Mouse (Mus musculus): ENCODE measurements around the gene Herc1. TPM values are rescaled to one million over a fixed set of nuclear protein-coding genes. Genes with fewer than 3 reads are reported as not detected.

The Herc1 gene
- polyA plus RNA-seq, 1 experiment from 2014 or later = 49.4 TPM

GRCm38 (mm10) chr9:66330437-66330836 is 19.8 kb upstream of the Herc1 start:
- ATAC-seq (ENCODE audit: low FRiP score, low read depth) = no peak

GRCm38 (mm10) chr9:66331548-66331947 is 18.7 kb upstream of the Herc1 start:
- H3K4me2 ChIP-seq (replicated peaks) = no peak overlapping the region
- H3K27ac ChIP-seq (replicated peaks) = no peak overlapping the region
- no peaks in the 10 kb centered on the region for H3K27me3 ChIP-seq
- H3K9me3 ChIP-seq = no peaks in the 10 kb centered on the region
- H3K4me1 ChIP-seq = no peaks in the 10 kb centered on the region
- no peak for ATAC-seq (ENCODE audit: low FRiP score, low read depth)
- H3K36me3 ChIP-seq = no peaks in the 10 kb centered on the region
- no peak overlapping the region for H3K9ac ChIP-seq (replicated peaks)
- WGBS = 78% methylated on average over 2 of the region's 2 CpGs
- H3K4me3 ChIP-seq = no peak overlapping the region

More at GRCm38 (mm10) chr9:66330437-66330836, 19.8 kb upstream of the Herc1 start:
- H3K27me3 ChIP-seq = no peaks in the 10 kb centered on the region
- H3K4me3 ChIP-seq = no peak overlapping the region
- no peak overlapping the region for H3K4me2 ChIP-seq (replicated peaks)
- 70% methylated on average over 3 of the region's 3 CpGs for WGBS
- no peaks in the 10 kb centered on the region for H3K9me3 ChIP-seq
- no peak overlapping the region for H3K9ac ChIP-seq (replicated peaks)
- H3K36me3 ChIP-seq = no peaks in the 10 kb centered on the region
- no peaks in the 10 kb centered on the region for H3K4me1 ChIP-seq
- no peak overlapping the region for H3K27ac ChIP-seq (replicated peaks)

GRCm38 (mm10) chr9:66332393-66332792 is 17.9 kb upstream of the Herc1 start:
- Histone ChIP-seq H3K9ac (replicated peaks) (no peak overlapping the region), H3K4me1 (no peaks in the 10 kb centered on the region), H3K4me2 (replicated peaks) (no peak overlapping the region), H3K4me3 (no peak overlapping the region), H3K27me3 (no peaks in the 10 kb centered on the region), H3K27ac (replicated peaks) (no peak overlapping the region), H3K36me3 (no peaks in the 10 kb centered on the region), H3K9me3 (no peaks in the 10 kb centered on the region)
- ATAC-seq (ENCODE audit: low FRiP score, low read depth) = no peak
- WGBS = 76% methylated on average over 2 of the region's 2 CpGs

GRCm38 (mm10) chr9:66337280-66337679 is 13.0 kb upstream of the Herc1 start:
- Histone ChIP-seq H3K27ac (replicated peaks) (no peak overlapping the region), H3K36me3 (no peaks in the 10 kb centered on the region), H3K9ac (replicated peaks) (no peak overlapping the region), H3K27me3 (no peaks in the 10 kb centered on the region), H3K9me3 (no peaks in the 10 kb centered on the region), H3K4me3 (no peak overlapping the region), H3K4me2 (replicated peaks) (no peak overlapping the region), H3K4me1 (no peaks in the 10 kb centered on the region)
- ATAC-seq (ENCODE audit: low FRiP score, low read depth) = no peak

- H3K4me1 ChIP-seq = no peaks in the 10 kb centered on the region
- ATAC-seq (ENCODE audit: low FRiP score, low read depth) = no peak
- H3K27ac ChIP-seq (replicated peaks) = no peak overlapping the region
- WGBS = 73% methylated on average over 3 of the region's 3 CpGs
- no peak overlapping the region for H3K4me3 ChIP-seq
- no peaks in the 10 kb centered on the region for H3K36me3 ChIP-seq
- no peaks in the 10 kb centered on the region for H3K9me3 ChIP-seq
- H3K4me2 ChIP-seq (replicated peaks) = no peak overlapping the region
- H3K9ac ChIP-seq (replicated peaks) = no peak overlapping the region
- H3K27me3 ChIP-seq = no peaks in the 10 kb centered on the region
Measured at GRCm38 (mm10) chr9:66338005-66338782, 12.1 kb upstream of the Herc1 start.

- no peak for ATAC-seq (ENCODE audit: low FRiP score, low read depth)
- no peak overlapping the region for H3K9ac ChIP-seq (replicated peaks)
- H3K27ac ChIP-seq (replicated peaks) = no peak overlapping the region
- H3K4me2 ChIP-seq (replicated peaks) = no peak overlapping the region
- H3K4me1 ChIP-seq = no peaks in the 10 kb centered on the region
- 70% methylated on average over 1 of the region's 1 CpGs for WGBS
- no peaks in the 10 kb centered on the region for H3K36me3 ChIP-seq
- no peaks in the 10 kb centered on the region for H3K9me3 ChIP-seq
- H3K27me3 ChIP-seq = no peaks in the 10 kb centered on the region
- no peak overlapping the region for H3K4me3 ChIP-seq
Measured at GRCm38 (mm10) chr9:66339714-66340113, 10.5 kb upstream of the Herc1 start.

GRCm38 (mm10) chr9:66340394-66341094 is 9.7 kb upstream of the Herc1 start:
- H3K4me3 ChIP-seq = no peak overlapping the region
- H3K9me3 ChIP-seq = no peaks in the 10 kb centered on the region
- H3K4me1 ChIP-seq = no peaks in the 10 kb centered on the region
- WGBS = 91% methylated on average over 3 of the region's 3 CpGs
- H3K36me3 ChIP-seq = no peaks in the 10 kb centered on the region
- H3K9ac ChIP-seq (replicated peaks) = no peak overlapping the region
- no peaks in the 10 kb centered on the region for H3K27me3 ChIP-seq
- H3K4me2 ChIP-seq (replicated peaks) = no peak overlapping the region
- ATAC-seq (ENCODE audit: low FRiP score, low read depth) = no peak
- H3K27ac ChIP-seq (replicated peaks) = no peak overlapping the region

GRCm38 (mm10) chr9:66347405-66348035 is 2.7 kb upstream of the Herc1 start:
- Histone ChIP-seq H3K4me1 (peaks cover 16% of the 10 kb centered on the region), H3K36me3 (no peaks in the 10 kb centered on the region), H3K9ac (replicated peaks) (no peak overlapping the region), H3K4me3 (no peak overlapping the region), H3K27ac (replicated peaks) (no peak overlapping the region), H3K4me2 (replicated peaks) (no peak overlapping the region), H3K9me3 (no peaks in the 10 kb centered on the region), H3K27me3 (no peaks in the 10 kb centered on the region)
- no peak for ATAC-seq (ENCODE audit: low FRiP score, low read depth)
- WGBS = 87% methylated on average over 7 of the region's 7 CpGs

- peak overlapping the region; percentile 96 for H3K9ac ChIP-seq (replicated peaks)
- no peaks in the 10 kb centered on the region for H3K27me3 ChIP-seq
- H3K4me1 ChIP-seq = peaks cover 19% of the 10 kb centered on the region
- peak overlapping the region; percentile 99 for H3K27ac ChIP-seq (replicated peaks)
- no peaks in the 10 kb centered on the region for H3K9me3 ChIP-seq
- H3K36me3 ChIP-seq = no peaks in the 10 kb centered on the region
- WGBS = 44% methylated on average over 8 of the region's 8 CpGs
- peak overlapping the region; percentile 97 for H3K4me3 ChIP-seq
- peak overlapping the region; percentile 85 for H3K4me2 ChIP-seq (replicated peaks)
- ATAC-seq (ENCODE audit: low FRiP score, low read depth) = no peak; the same call in 1 of the 2 replicates
Measured at GRCm38 (mm10) chr9:66349144-66349859, 948 bp upstream of the Herc1 start.

GRCm38 (mm10) chr9:66350788-66351430 is 659 bp downstream of the Herc1 start:
- under 1% methylated on average over 32 of the region's 32 CpGs for WGBS
- Histone ChIP-seq H3K4me3 (peak overlapping the region; percentile 97), H3K4me2 (replicated peaks) (peak overlapping the region; percentile 85), H3K9me3 (no peaks in the 10 kb centered on the region), H3K9ac (replicated peaks) (peak overlapping the region; percentile 96), H3K27ac (replicated peaks) (peak overlapping the region; percentile 99), H3K4me1 (peaks cover 19% of the 10 kb centered on the region), H3K27me3 (no peaks in the 10 kb centered on the region), H3K36me3 (no peaks in the 10 kb centered on the region)
- ATAC-seq (ENCODE audit: low FRiP score, low read depth) = peak; percentile 21

- no peak for ATAC-seq (ENCODE audit: low FRiP score, low read depth)
- WGBS = 84% methylated on average over 2 of the region's 2 CpGs
- Histone ChIP-seq H3K4me3 (no peak overlapping the region), H3K4me2 (replicated peaks) (peak overlapping the region; percentile 85), H3K27me3 (no peaks in the 10 kb centered on the region), H3K27ac (replicated peaks) (no peak overlapping the region), H3K9me3 (no peaks in the 10 kb centered on the region), H3K4me1 (peaks cover 19% of the 10 kb centered on the region), H3K9ac (replicated peaks) (no peak overlapping the region), H3K36me3 (no peaks in the 10 kb centered on the region)
Measured at GRCm38 (mm10) chr9:66352704-66353103, 2.5 kb downstream of the Herc1 start.

Measured in midbrain, embryonic 12.5 days (tissue).